Mouse (Mus musculus) megakaryocyte progenitor cell, adult 5-6 weeks (primary cell): ENCODE results near the gene Grip1. TPM values are rescaled to one million over a fixed set of nuclear protein-coding genes. Genes with fewer than 3 reads are reported as not detected.

Experiments
- ATAC-seq: replicated peaks from 2 replicates; pipeline ENCODE4 v1.8.0; 2016; ENCODE audit warnings: mild to moderate bottlenecking, moderate TSS enrichment, inconsistent platforms; ENCODE audit not compliant: poor library complexity
- total RNA-seq, 2 experiments: library from RNA; stranded (forward) in 1 of 2; stranded (reverse) in 1 of 2; fragments of 157-497, 149-512 nt in 1 of 2; fragments of 200-1000 nt in 1 of 2; gene quantifications; 2 replicates each; pipeline versions ENCODE4 v1.2.3 to v1.2.4; 2015 to 2017

Grip1 gene
- total RNA-seq, 2 experiments from 2014 or later = not detected

- no peak for ATAC-seq
Measured at GRCm38 (mm10) chr10:119735011-119735992, 281.7 kb downstream of the Grip1 start.

GRCm38 (mm10) chr10:119739466-119739865 is 285.8 kb downstream of the Grip1 start:
- ATAC-seq = no peak

- no peak for ATAC-seq
Measured at GRCm38 (mm10) chr10:119742722-119743121, 289.1 kb downstream of the Grip1 start.

- ATAC-seq = no peak
Measured at GRCm38 (mm10) chr10:119752361-119752798, 298.8 kb downstream of the Grip1 start.

- no peak for ATAC-seq
Measured at GRCm38 (mm10) chr10:119756271-119756670, 302.6 kb downstream of the Grip1 start.

GRCm38 (mm10) chr10:119757219-119757618 is 303.6 kb downstream of the Grip1 start:
- no peak for ATAC-seq

GRCm38 (mm10) chr10:119761451-119762367 is 308.1 kb downstream of the Grip1 start:
- ATAC-seq = no peak

GRCm38 (mm10) chr10:119778871-119779270 is 325.2 kb downstream of the Grip1 start:
- no peak for ATAC-seq

- no peak for ATAC-seq
Measured at GRCm38 (mm10) chr10:119779657-119780056, 326.0 kb downstream of the Grip1 start.

- ATAC-seq = no peak
Measured at GRCm38 (mm10) chr10:119790507-119790906, 336.9 kb downstream of the Grip1 start.

GRCm38 (mm10) chr10:119802421-119802820 is 348.8 kb downstream of the Grip1 start:
- no peak for ATAC-seq

- peak; percentile 94 for ATAC-seq
Measured at GRCm38 (mm10) chr10:119803633-119804422, 350.2 kb downstream of the Grip1 start.

GRCm38 (mm10) chr10:119804423-119804814 is 350.8 kb downstream of the Grip1 start:
- ATAC-seq = no peak

GRCm38 (mm10) chr10:119805082-119805481 is 351.5 kb downstream of the Grip1 start:
- ATAC-seq = no peak

- ATAC-seq = no peak
Measured at GRCm38 (mm10) chr10:119806151-119806550, 352.5 kb downstream of the Grip1 start.

GRCm38 (mm10) chr10:119808384-119808783 is 354.8 kb downstream of the Grip1 start:
- no peak for ATAC-seq

GRCm38 (mm10) chr10:119814087-119814486 is 360.5 kb downstream of the Grip1 start:
- no peak for ATAC-seq

- no peak for ATAC-seq
Measured at GRCm38 (mm10) chr10:119816001-119816400, 362.4 kb downstream of the Grip1 start.

- no peak for ATAC-seq
Measured at GRCm38 (mm10) chr10:119818381-119818780, 364.8 kb downstream of the Grip1 start.

GRCm38 (mm10) chr10:119819102-119819681 is 365.6 kb downstream of the Grip1 start:
- no peak for ATAC-seq
